Mouse (Mus musculus) small intestine, adult 2 months (tissue): ENCODE measurements around the gene Sdhd.

Source experiments
- CTCF ChIP-seq: fragments of 200-500 bp; IDR thresholded peaks from 2 replicates; pipeline ENCODE4 v1.5.1; 2012; ENCODE audit warnings: low read depth, mild to moderate bottlenecking, control low read depth, inconsistent platforms, low read length, moderate library complexity, mixed read lengths; ENCODE audit not compliant: insufficient replicate concordance, insufficient read length; ENCODE audit errors: extremely low read depth
- POLR2A ChIP-seq: fragments of 200-500 bp; IDR thresholded peaks from 2 replicates; pipeline ENCODE4 v1.6.1; 2012; ENCODE audit warnings: low read depth, mild to moderate bottlenecking, control low read depth, inconsistent platforms, low read length, moderate library complexity

DNA sequence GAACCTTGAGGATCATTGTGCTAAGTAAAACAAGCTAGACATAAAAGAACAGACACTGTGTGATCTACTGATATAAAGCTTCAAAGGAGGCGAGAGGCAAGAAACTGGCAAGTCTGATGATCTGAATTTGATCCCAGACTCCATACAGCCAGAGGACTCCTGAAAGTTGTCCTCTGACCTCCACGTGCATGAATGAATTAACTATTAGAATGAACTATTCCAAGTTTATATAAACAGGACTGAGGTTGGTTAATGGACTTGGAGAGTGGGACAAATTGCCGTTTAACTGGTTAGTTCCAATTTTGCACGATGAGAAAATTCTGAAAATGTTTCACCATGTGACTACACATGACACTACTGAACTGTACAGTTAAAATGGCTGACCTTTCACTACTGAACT is 54.7 kb downstream of the Sdhd start:
- TF ChIP-seq CTCF (no peak), POLR2A (no peak)
